Mouse (Mus musculus): Measurements from ENCODE around the gene Ctrb1.

GRCm38 (mm10) chr8:111638086-111638485 is 52.7 kb downstream of the Ctrb1 start:
- no peak for TF ChIP-seq CTCF (IDR thresholded peaks at IDR 0.05)
- no peak for TF ChIP-seq EP300 (IDR thresholded peaks at IDR 0.05)

Measured in lung, postnatal 0 days (tissue).